Mouse (Mus musculus): ENCODE measurements at regions not wholly inside any gene's neighbourhood (a gene's known extent, or its start where the extent isn't known, plus 50 kb on each side); places are given as distances from the start of the nearest gene placed in this dataset.

GRCm38 (mm10) chr6:99921966-99922365 lies 195.8 kb upstream of the Prok2 start:
- TF ChIP-seq CTCF (IDR thresholded peaks at IDR 0.05; ENCODE audit: low read depth) (no peak), EP300 (IDR thresholded peaks at IDR 0.05; ENCODE audit: low read depth) (no peak)
